Mouse (Mus musculus) forebrain, embryonic 12.5 days (tissue): ENCODE measurements at regions not wholly inside any gene's neighbourhood (a gene's known extent, or its start where the extent isn't known, plus 50 kb on each side); places are given as distances from the start of the nearest gene placed in this dataset. TPM values are rescaled to one million over a fixed set of nuclear protein-coding genes. Genes with fewer than 3 reads are reported as not detected.

ENCODE experiments used
- ATAC-seq: fragments of 200-750 bp; cut with Nextera tagmentation; 2 replicates; pipeline ENCODE4 v1.8.0; 2017; ENCODE audit warnings: moderate TSS enrichment; ENCODE audit not compliant: low FRiP score
- H3K27ac ChIP-seq: fragments of 300-500 bp; sonication (generic); 2 replicates; pipeline ENCODE4 v1.5.1; 2016; ENCODE audit warnings: mild to moderate bottlenecking
- H3K27me3 ChIP-seq: fragments of 300-500 bp; sonication (generic); 2 replicates; pipeline ENCODE4 v1.6.1; 2016; ENCODE audit warnings: mild to moderate bottlenecking
- H3K36me3 ChIP-seq: fragments of 300-500 bp; sonication (generic); replicated peaks from 2 replicates; pipeline ENCODE4 v1.6.1; 2016; ENCODE audit warnings: mild to moderate bottlenecking
- H3K4me1 ChIP-seq: fragments of 300-500 bp; sonication (generic); 2 replicates; pipeline ENCODE4 v1.6.1; 2016
- H3K4me2 ChIP-seq: fragments of 300-500 bp; sonication (generic); 2 replicates; pipeline ENCODE4 v1.6.1; 2016; ENCODE audit warnings: mild to moderate bottlenecking, moderate library complexity
- H3K4me3 ChIP-seq: fragments of 300-500 bp; sonication (generic); replicated peaks from 2 replicates; pipeline ENCODE4 v1.5.1; 2016; ENCODE audit warnings: mild to moderate bottlenecking
- H3K9ac ChIP-seq: fragments of 300-500 bp; sonication (generic); 2 replicates; pipeline ENCODE4 v1.6.1; 2016; ENCODE audit warnings: mild to moderate bottlenecking
- H3K9me3 ChIP-seq: fragments of 300-500 bp; sonication (generic); 2 replicates; pipeline ENCODE4 v1.6.1; 2016
- WGBS: fragments of 180-500 bp; shearing (Covaris S2); methylation state at CpG from one replicate; pipeline ENCODE4 v1.1.7; 2016; 5-methylcytosine and 5-hydroxymethylcytosine counted together
- microRNA-seq: library from miRNA; unstranded; fragments of <30 nt; microRNA quantifications from one replicate; pipeline ENCODE4, GENCODE M21; 2017

DNA sequence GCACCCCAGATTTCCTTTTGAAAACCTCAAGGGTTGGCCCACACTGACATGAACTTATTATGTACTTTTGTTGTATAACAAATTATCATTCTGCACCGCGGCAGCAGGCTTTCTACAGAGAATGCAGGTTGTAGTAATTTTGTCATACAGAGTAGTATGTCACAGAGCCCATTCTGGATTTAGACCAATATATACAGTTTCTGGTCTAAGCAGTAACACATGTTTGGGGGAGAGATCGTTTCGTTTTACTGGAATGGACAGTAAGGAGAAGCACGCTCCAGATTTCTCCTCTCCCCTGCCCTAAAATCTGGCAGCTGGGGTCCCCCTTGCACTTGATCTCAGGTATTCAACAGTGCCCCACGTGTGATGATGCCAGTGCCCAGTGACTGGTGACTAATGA lies 76.0 kb upstream of the Smim23 start:
- ATAC-seq = no peak

DNA sequence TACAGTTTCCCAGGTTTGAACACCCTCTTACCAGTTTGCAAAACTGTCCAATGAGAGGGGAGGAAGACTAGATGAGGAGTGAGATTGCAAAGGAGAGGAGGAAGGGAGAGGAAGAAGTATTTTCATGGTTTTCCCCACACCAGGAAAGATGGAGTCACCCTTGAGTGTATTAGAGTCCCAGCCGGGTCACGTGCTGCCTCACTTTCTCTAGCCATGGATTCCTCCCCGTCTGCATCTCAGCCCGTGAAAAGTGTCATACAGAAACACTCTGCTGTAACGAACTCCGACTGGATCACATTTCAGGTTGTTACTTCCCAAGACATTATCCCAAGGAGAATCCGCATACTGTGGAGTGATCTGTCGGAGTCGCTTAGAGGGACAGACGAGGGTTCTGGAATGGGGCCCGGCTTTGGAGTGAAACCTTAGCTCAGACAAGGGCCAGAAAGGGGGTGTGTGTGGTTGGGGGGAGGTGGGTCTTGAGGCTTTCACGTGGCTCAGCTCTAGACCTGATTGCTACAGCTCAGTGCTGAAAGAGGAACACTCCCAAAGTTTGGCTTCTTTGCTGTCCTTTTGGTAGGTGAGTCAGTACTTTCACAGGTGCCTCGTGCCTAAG lies 75.3 kb upstream of the Smim23 start:
- WGBS = 64% methylated on average over 13 of the region's 13 CpGs
- no peak overlapping the region for H3K27ac ChIP-seq
- no peak for ATAC-seq
- H3K4me3 ChIP-seq = no peak overlapping the region
- H3K4me2 ChIP-seq = no peak overlapping the region
- H3K27me3 ChIP-seq = no peaks in the 10 kb centered on the region
- H3K9me3 ChIP-seq = no peaks in the 10 kb centered on the region
- no peaks in the 10 kb centered on the region; the same call in 1 of the 2 replicates for H3K4me1 ChIP-seq
- no peak overlapping the region for H3K9ac ChIP-seq
- no peaks in the 10 kb centered on the region for H3K36me3 ChIP-seq

More for the DNA sequence above, 76.0 kb upstream of the Smim23 start:
- H3K9me3 ChIP-seq = no peaks in the 10 kb centered on the region
- H3K9ac ChIP-seq = no peak overlapping the region
- H3K4me1 ChIP-seq = no peaks in the 10 kb centered on the region; the same call in 1 of the 2 replicates
- H3K27ac ChIP-seq = no peak overlapping the region
- no peaks in the 10 kb centered on the region for H3K27me3 ChIP-seq
- H3K4me3 ChIP-seq = no peak overlapping the region
- H3K36me3 ChIP-seq = no peaks in the 10 kb centered on the region
- no peak overlapping the region for H3K4me2 ChIP-seq
- 75% methylated on average over 6 of the region's 6 CpGs for WGBS

- H3K4me2 ChIP-seq = no peak overlapping the region
- ATAC-seq = no peak
- H3K9ac ChIP-seq = no peak overlapping the region
- WGBS = 85% methylated on average over 3 of the region's 3 CpGs
- H3K27me3 ChIP-seq = no peaks in the 10 kb centered on the region
- H3K36me3 ChIP-seq = no peaks in the 10 kb centered on the region
- H3K4me1 ChIP-seq = no peaks in the 10 kb centered on the region; the same call in 1 of the 2 replicates
- H3K9me3 ChIP-seq = no peaks in the 10 kb centered on the region
- no peak overlapping the region for H3K27ac ChIP-seq
- H3K4me3 ChIP-seq = no peak overlapping the region
Measured at GRCm38 (mm10) chr11:32895400-32895799, 71.0 kb upstream of the Smim23 start.

DNA sequence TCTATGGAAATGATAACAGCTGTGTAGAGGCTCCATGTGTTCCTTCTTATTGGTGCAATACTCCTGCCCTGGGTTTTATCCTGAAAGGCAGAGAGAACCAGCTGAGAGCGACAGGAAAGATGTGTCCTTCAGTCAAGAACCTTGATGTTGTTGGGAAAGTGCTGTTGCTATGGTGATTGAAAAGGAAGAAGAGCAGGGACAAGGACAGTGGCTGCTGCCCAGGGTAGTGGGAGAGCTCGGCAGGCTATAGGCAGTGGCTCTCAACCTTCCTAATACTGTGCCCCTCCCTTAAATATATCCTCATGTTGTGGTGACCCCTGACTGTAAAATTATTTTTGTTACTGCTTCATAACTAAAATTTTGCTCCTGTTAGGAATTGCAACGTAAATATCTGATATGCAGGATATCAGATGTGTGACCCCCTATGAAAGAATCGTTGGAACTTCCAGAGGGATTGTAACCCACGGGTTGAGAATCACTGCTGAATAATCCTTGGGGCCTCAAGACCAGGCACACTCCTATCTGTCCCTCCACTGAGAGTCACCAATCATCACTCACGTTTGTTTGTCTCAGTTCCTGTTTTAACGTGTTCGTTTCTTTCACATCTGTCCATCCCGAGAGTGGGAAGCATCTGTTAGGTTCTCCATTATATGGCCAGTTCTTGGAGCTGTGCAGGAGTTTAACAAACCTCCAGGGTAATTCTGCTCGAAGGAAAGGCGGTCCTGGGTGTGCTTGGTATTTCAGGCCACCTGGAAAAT lies 68.9 kb upstream of the Smim23 start:
- no peak overlapping the region for H3K9ac ChIP-seq
- H3K4me1 ChIP-seq = no peaks in the 10 kb centered on the region
- no peak for ATAC-seq
- WGBS = 79% methylated on average over 11 of the region's 11 CpGs
- no peaks in the 10 kb centered on the region for H3K36me3 ChIP-seq
- no peak overlapping the region for H3K4me3 ChIP-seq
- no peak overlapping the region for H3K27ac ChIP-seq
- H3K27me3 ChIP-seq = no peaks in the 10 kb centered on the region
- no peak overlapping the region for H3K4me2 ChIP-seq
- H3K9me3 ChIP-seq = no peaks in the 10 kb centered on the region

GRCm38 (mm10) chr11:32892496-32892895 lies 68.1 kb upstream of the Smim23 start:
- H3K4me2 ChIP-seq = no peak overlapping the region
- ATAC-seq = no peak
- no peaks in the 10 kb centered on the region for H3K36me3 ChIP-seq
- H3K27me3 ChIP-seq = no peaks in the 10 kb centered on the region
- no peaks in the 10 kb centered on the region for H3K4me1 ChIP-seq
- no peaks in the 10 kb centered on the region for H3K9me3 ChIP-seq
- no peak overlapping the region for H3K4me3 ChIP-seq
- 88% methylated on average over 5 of the region's 5 CpGs for WGBS
- no peak overlapping the region for H3K27ac ChIP-seq
- H3K9ac ChIP-seq = no peak overlapping the region

GRCm38 (mm10) chr11:32889248-32889647 lies 64.8 kb upstream of the Smim23 start:
- Histone ChIP-seq H3K9ac (no peak overlapping the region), H3K9me3 (no peaks in the 10 kb centered on the region)
- WGBS = 41% methylated on average over 7 of the region's 7 CpGs

GRCm38 (mm10) chr11:32884744-32885143 lies 60.3 kb upstream of the Smim23 start:
- Histone ChIP-seq H3K9ac (no peak overlapping the region), H3K4me2 (no peak overlapping the region), H3K9me3 (no peaks in the 10 kb centered on the region), H3K27me3 (no peaks in the 10 kb centered on the region), H3K4me1 (no peaks in the 10 kb centered on the region), H3K4me3 (no peak overlapping the region), H3K36me3 (no peaks in the 10 kb centered on the region), H3K27ac (no peak overlapping the region)
- 78% methylated on average over 4 of the region's 4 CpGs for WGBS
- no peak for ATAC-seq

More at GRCm38 (mm10) chr11:32889248-32889647, 64.8 kb upstream of the Smim23 start:
- Histone ChIP-seq H3K27me3 (no peaks in the 10 kb centered on the region), H3K4me3 (no peak overlapping the region), H3K27ac (no peak overlapping the region), H3K36me3 (no peaks in the 10 kb centered on the region), H3K4me1 (no peaks in the 10 kb centered on the region), H3K4me2 (no peak overlapping the region)
- no peak for ATAC-seq

GRCm38 (mm10) chr11:32883062-32883852 lies 58.9 kb upstream of the Smim23 start:
- H3K9me3 ChIP-seq = no peaks in the 10 kb centered on the region
- no peak overlapping the region for H3K27ac ChIP-seq
- no peak overlapping the region for H3K4me2 ChIP-seq
- H3K4me1 ChIP-seq = no peaks in the 10 kb centered on the region
- no peak for ATAC-seq
- H3K27me3 ChIP-seq = no peaks in the 10 kb centered on the region
- WGBS = 73% methylated on average over 8 of the region's 10 CpGs
- H3K36me3 ChIP-seq = no peaks in the 10 kb centered on the region
- H3K4me3 ChIP-seq = no peak overlapping the region
- no peak overlapping the region for H3K9ac ChIP-seq

- Histone ChIP-seq H3K9ac (no peak overlapping the region), H3K36me3 (no peaks in the 10 kb centered on the region), H3K4me2 (no peak overlapping the region), H3K4me3 (no peak overlapping the region), H3K9me3 (no peaks in the 10 kb centered on the region), H3K27ac (no peak overlapping the region), H3K4me1 (no peaks in the 10 kb centered on the region), H3K27me3 (no peaks in the 10 kb centered on the region)
- 93% methylated on average over 3 of the region's 3 CpGs for WGBS
- no peak for ATAC-seq
Measured at GRCm38 (mm10) chr11:32878967-32879366, 54.6 kb upstream of the Smim23 start.

Small RNA genes lying in the stretch of these regions (microRNA-seq; reads per million reads assigned to microRNA genes)
- not detected for gene Gm26052
